Mouse (Mus musculus): Measurements from ENCODE around the gene Prkca.
"Not testable (repeated sequence)": the region's sequence is repeated elsewhere in the genome, so short reads cannot be mapped to it uniquely, and the experiment has no call there.

The Prkca gene

DNA sequence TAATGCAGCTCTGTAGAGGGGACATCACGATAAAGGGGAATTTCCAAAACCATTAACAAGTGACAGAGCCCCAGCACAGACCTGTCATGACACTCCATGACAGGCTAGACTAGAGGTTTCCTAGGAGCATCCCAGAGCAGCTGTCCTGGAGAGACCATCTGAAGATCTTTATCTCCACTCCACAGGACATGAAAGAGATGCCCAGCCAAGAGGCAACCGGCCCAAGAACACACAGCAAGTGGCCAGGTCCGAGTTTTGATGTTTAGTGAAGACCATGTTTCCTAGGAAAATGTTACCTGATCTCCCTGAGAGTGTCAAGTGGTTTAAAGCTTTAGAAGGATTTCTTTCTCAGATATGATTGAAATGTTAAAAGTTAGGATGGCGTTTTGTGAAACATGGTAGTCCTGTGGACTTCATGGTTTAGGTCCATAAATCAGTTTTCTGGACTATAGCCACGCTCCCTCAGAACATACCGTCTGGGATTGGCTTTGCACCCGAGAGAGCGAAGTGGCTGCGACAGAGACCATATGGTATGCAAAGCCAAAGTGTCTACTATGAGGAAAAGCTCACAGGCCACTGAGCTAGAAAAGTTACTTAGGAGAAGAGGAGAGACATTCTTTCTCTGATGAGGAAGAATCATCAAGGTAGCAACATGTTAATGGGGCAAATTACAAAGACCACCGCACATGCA, 226.2 kb downstream of the Prkca start:
- no peak for DNase-seq (ENCODE audit: low spot score)

DNA sequence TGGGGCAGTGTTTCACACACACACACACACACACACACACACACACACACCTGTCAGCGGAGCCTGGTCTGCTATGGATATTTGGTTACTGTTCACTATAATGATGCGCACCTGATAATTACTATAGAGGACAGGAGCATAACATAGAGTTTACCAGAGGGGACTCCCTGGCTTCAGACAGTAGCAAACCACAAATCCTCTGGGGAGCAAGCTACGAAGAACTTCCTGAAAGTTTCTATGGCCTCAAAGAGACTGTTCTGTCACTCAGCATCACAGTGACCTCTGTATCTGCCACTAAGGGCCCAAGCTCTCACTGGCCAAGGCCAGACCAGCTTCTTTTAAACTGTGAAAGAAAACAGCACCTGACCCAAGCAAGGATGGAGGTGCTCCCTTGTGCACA, 229.6 kb downstream of the Prkca start:
- no peak for DNase-seq (ENCODE audit: low spot score)

DNA sequence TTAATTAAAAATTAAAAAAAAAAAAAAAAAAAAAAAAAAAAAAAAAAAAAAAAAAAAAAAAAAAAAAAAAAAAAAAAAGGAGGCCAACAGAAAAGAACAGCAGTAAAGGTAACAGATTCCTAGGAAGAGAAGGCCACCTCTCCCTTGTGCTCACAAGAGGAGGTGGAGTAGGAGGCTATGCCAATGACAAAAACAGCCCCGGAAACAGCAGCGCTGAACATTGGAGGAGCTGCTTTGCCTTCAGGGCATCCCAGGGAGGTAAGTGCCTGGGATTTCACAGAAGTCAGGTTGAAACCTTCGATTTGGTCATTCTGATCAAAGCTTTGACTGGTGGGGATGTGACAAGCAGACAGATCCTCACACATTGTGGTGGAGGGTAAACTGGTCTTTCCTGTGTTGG, 231.3 kb downstream of the Prkca start:
- DNase-seq (ENCODE audit: low spot score), result no peak

DNA sequence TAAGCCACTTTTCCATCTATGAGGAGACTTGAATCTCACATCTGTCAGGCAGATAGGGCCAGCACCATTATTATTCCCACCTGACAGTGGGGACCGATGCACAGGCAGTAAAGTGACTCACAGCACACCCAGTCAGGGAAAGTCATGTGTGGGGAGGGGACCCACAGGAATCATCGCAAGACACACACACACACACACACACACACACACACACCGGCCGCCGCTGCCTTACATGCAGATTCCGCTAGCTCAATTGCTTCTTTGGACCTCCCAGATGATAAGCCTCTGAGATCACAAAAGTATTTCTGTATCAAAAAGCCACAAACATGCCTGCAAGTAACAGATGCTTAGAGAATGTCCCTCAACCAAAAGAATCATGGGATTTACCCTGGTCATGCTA, 239.6 kb downstream of the Prkca start:
- no peak for DNase-seq (ENCODE audit: low spot score)

DNA sequence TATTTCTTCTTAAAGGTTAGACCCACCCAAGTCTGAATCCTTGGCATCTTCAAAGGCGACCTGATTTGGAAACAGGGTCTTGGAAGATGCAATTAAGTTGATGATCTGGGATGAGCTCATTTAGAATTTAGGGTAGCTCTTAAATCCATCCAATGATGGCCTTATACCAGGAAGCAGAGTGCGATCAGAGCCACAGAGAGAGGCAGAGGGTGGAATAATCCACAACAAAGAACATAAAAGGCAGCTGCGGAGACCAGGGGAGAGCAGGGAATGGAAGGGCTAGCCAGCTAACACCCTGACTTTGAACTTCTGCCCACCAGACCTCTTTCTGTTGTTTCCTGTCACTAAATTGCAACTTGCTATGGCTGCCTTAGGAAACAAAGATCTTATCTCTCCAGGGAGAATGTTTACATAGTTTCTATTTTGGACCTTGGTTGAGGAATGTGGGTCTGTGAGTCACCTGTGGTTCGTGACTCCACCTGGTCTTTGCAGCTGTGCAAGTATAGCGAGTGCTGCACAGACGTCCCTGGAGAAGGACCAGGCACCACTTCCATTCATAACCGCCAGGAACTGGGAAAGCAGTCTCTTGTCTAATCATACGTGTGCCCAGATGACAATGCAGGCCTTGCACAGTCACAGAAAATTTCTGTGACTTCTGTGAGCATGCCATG, 242.3 kb downstream of the Prkca start:
- DNase-seq (ENCODE audit: low spot score), result no peak

GRCm38 (mm10) chr11:108098306-108098705, 245.4 kb downstream of the Prkca start:
- DNase-seq (ENCODE audit: low spot score), result no peak

GRCm38 (mm10) chr11:108094796-108095195, 248.9 kb downstream of the Prkca start:
- no peak for DNase-seq (ENCODE audit: low spot score)

GRCm38 (mm10) chr11:108093248-108093647, 250.5 kb downstream of the Prkca start:
- no peak for DNase-seq (ENCODE audit: low spot score)

GRCm38 (mm10) chr11:108091238-108091637, 252.5 kb downstream of the Prkca start:
- DNase-seq (ENCODE audit: low spot score), result no peak

GRCm38 (mm10) chr11:108090706-108091105, 253.0 kb downstream of the Prkca start:
- DNase-seq (ENCODE audit: low spot score), result no peak

GRCm38 (mm10) chr11:108088063-108088462, 255.7 kb downstream of the Prkca start:
- no peak for DNase-seq (ENCODE audit: low spot score)

DNA sequence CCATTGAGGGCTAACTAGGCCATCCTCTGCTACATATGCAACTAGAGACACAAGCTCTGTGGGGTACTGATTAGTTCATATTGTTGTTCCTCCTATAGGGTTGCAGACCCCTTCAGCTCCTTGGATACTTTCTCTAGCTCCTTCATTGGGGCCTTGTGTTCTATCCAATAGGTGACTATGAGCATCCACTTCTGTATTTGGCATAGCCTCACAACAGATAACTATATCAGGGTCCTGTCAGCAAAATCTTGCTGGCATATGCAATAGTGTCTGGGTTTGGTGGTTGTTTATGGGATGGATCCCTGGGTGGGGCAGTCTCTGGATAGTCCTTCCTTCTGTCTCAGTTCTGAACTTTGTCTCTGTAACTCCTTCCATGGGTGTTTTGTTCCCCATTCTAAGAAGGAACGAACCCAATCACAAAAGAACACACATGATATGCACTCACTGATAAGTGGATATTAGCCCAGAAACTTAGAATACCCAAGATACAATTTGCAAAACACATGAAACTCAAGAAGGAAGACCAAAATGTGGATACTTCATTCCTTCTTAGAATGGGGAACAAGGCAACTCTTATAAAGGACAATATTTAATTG, 256.5 kb downstream of the Prkca start:
- DNase-seq (ENCODE audit: low spot score), result not testable (repeated sequence)

GRCm38 (mm10) chr11:108082673-108083072, 261.1 kb downstream of the Prkca start:
- no peak for DNase-seq (ENCODE audit: low spot score)

DNA sequence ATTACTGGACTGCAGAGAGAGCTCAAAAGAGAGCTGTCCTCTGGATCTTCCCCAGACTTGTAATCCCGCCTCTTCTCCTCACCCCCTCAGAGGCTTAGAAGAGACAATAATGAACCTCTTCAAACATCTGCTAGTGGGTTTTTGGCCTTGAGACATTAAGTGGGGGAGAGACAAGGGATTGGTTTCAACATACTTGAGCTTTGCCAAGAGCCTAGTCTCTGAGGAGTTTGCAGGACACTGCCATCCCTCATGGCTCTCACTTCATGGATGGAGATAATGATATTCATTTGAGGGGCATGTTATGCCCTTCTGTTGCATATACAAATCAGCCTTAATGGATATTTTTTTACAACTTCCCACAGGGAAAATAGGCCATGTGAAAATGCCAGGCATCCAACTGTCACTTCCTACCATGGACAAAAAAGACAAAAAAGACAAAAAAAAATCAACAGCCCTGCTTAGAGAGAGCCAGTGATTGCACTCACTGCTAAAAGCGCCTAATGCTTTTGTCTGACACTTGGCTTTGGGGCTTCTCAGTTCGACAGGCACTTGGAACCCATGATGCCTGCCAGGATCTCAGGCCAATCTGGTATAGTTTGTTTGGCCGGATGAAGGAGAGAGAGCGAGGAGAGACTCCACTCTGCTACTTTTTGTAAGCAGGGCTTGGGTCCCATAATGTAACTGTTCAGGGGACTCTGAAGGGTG, 263.6 kb downstream of the Prkca start:
- DNase-seq (ENCODE audit: low spot score), result no peak

- DNase-seq (ENCODE audit: low spot score), result no peak
Measured at GRCm38 (mm10) chr11:108079454-108079853, 264.3 kb downstream of the Prkca start.

DNA sequence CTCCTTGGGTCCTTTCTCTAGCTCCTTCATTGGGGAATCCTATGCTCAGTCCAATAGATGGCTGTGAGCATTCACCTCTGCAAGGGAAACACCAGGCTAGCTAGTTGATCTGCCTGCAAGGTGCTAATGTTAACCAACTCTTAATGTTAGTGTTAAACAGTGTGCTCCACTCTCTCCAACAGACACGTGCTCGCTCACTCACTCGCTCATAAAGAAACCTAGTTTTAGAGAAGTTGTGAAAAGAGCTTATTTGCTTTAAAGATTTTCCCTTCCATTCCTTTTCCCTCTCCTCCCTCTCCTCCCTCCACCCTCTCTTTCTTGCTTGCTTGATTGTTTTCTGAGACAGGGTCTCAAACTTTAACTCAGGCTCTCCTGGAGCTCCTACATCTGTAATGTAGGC, 266.2 kb downstream of the Prkca start:
- DNase-seq (ENCODE audit: low spot score), result no peak

DNA sequence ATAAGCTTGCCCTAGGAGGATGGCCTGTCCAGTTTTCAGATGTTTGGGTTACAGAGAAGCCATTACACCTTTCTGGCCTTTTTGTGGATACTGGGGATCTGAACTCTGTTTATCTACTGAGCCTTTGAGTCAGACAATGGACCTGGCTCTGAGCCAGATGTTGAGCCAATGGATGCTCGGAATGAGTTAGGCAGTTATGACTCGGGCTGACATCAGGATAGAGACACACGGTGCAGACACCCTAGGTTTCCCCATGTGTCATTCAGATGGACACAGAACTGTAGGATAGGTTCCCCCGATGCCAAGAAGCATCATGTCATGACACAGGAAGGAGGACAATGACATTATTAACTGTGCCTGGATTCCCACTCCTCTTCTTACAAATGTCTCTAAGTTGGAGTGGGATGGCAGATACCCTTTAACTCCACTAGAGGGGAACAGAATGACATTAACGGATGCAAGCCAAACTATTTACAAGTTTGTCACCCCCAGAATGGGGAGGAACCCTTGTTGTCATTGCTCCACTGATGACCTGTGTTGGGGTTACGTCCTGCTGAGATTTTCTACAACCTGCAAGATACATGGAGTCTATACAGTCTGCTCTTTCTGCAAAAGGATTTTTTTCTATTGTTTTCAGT, 271.0 kb downstream of the Prkca start:
- DNase-seq (ENCODE audit: low spot score), result no peak

DNA sequence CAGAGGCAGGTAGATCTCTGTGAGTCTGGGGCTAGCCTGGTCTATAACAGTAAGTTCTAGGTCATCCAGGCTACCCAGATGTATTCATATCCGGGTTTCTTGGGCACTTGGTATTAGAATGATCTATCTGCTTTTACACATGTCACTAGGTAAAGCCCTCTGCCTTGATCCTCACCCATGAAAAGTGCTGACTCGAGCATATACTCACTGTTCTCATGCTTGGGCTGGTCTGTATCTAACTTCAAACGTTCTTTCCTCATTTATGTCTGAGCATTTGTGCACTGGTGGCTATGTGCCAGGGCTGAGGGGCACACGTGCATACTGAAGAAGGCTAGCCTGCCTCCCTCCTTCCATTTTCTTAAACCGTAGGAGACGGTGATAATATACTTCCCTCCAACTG, 272.5 kb downstream of the Prkca start:
- DNase-seq (ENCODE audit: low spot score), result no peak

DNA sequence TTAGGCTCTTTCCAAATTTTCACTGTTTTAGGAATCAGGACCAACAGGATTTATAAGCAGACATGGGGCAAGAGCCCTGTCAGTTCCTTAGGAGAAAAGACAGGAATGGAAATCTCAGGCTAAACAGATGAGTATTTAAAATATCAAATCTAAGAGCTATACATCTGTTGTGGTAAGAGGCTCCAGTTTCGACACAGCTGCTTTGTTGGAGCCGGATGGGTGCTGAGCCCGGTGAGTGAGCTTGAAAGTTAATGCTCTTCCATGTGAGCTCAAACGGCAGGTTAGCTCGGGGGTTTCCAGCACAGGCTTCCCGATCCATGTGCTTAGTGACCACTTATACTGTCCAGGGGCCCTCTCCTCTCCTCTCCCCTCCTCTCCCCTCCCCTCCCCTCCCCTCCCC, 273.7 kb downstream of the Prkca start:
- DNase-seq (ENCODE audit: low spot score), result no peak

DNA sequence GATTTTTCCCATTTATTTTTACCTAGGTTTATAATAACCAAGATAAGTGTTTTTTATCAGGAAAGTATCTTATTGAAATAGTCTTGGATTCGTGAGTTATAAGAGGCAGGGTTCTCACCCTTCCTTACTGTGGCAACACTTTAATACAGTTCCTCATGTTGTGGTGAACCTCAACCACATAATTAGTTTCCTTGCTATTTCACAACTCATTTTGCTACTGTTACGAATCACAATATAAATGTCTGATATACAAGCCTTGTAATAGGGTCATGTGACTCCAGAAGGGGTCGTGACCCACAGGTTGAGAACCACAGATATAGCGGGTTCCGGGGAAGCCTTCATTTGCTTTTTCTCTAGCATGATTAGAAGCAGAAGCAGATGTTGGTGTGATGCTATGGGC, 275.3 kb downstream of the Prkca start:
- no peak for DNase-seq (ENCODE audit: low spot score)

DNA sequence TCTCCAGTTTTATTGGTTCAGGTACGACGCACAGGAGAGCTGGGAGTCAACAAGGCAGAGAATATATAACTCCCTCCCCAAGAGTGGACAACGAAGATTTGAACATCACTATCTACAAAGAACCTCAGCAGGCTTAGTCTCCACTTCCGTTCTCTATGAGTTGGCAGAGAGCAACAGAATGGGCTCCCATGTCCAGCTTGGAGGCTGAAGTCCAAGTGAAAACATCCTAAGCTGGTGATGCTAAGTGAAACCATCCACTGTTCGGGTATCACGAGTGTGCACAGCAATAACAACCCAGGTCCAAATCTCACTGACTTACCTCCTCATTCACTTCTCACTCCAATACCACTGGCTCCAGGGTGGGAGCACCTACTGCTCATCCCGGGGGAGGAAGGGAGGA, 276.6 kb downstream of the Prkca start:
- DNase-seq (ENCODE audit: low spot score), result no peak

GRCm38 (mm10) chr11:108064401-108064800, 279.3 kb downstream of the Prkca start:
- DNase-seq (ENCODE audit: low spot score), result no peak
